Mouse (Mus musculus) brain, adult 2 months (tissue): ENCODE results near the gene Nadk2.

ENCODE experiments used
- DNase-seq: peaks from one replicate; pipeline ENCODE4 v3.0.0; 2011; ENCODE audit warnings: low read depth, low spot score

The Nadk2 gene

GRCm38 (mm10) chr15:9130772-9131498 lies 59.9 kb downstream of the Nadk2 start:
- peak; percentile 53 for DNase-seq

- DNase-seq: no peak
Measured at GRCm38 (mm10) chr15:9131499-9131888, 60.4 kb downstream of the Nadk2 start.

GRCm38 (mm10) chr15:9132693-9133443 lies 61.8 kb downstream of the Nadk2 start:
- DNase-seq: peak; percentile 60

- no peak for DNase-seq
Measured at GRCm38 (mm10) chr15:9134891-9135507, 63.9 kb downstream of the Nadk2 start.

GRCm38 (mm10) chr15:9139447-9139846 lies 68.4 kb downstream of the Nadk2 start:
- no peak for DNase-seq

- peak; percentile 99 for DNase-seq
Measured at GRCm38 (mm10) chr15:9140252-9140680, 69.2 kb downstream of the Nadk2 start, which contains the start of gene Lmbrd2. Lmbrd2 (plus strand) TSS chr15:9140550.

GRCm38 (mm10) chr15:9140684-9141171 lies 69.7 kb downstream of the Nadk2 start:
- peak; percentile 74 for DNase-seq

- no peak for DNase-seq
Measured at GRCm38 (mm10) chr15:9155325-9155724, 84.3 kb downstream of the Nadk2 start, which contains the start of gene Skp2. Skp2 (minus strand) TSS chr15:9155425.
